Mouse (Mus musculus): ENCODE data around the gene Nsd2.
"Not testable (repeated sequence)": the region's sequence is repeated elsewhere in the genome, so short reads cannot be mapped to it uniquely, and the experiment has no call there.

Gene Nsd2

DNA sequence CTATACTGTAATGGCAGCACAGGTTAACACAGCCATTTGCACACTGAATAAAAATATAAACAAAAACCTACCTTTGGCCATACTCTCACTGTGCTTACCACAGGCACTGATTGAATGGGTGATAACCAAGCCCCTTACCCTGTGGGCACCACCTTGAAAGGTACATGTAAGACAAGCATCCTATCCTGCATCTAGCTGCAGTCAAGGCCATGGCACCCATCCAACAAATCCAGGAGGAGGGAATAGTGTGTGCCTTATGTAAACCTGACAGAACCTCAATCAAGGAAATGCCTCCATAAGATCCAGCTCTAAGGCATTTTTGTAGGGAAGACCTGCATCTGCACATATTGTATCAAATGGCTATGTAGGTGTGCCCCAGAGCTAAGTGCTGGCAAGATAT lies 105.6 kb downstream of the Nsd2 start:
- no peak for DNase-seq (ENCODE audit: low read depth, low spot score)

- DNase-seq (ENCODE audit: low read depth, low spot score): no peak
Observed at GRCm38 (mm10) chr5:33932413-33932812, 111.9 kb downstream of the Nsd2 start.

DNA sequence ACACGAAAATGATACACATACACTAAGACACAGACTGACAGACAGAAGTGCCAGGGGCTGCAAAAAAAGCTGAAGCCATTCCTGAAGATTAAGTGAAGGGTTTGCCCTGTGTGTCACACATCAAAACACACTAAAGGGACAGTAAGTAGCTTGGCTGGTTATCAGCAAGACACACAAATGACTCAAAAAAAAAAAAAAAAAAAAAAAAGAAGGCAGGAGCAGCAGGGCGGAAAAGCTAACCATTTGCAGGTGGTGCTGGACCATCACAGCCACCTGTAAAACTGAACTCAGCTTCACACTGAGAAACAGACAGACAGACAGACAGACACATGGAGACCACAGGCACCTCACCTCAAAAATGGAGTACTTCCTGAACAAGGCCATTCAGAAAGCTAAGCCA lies 113.6 kb downstream of the Nsd2 start:
- no peak for DNase-seq (ENCODE audit: low read depth, low spot score)

- no peak for DNase-seq (ENCODE audit: low read depth, low spot score)
Observed at GRCm38 (mm10) chr5:33934877-33935276, 114.4 kb downstream of the Nsd2 start.

- no peak for DNase-seq (ENCODE audit: low read depth, low spot score)
Observed at GRCm38 (mm10) chr5:33935700-33936111, 115.2 kb downstream of the Nsd2 start.

GRCm38 (mm10) chr5:33936120-33936707 lies 115.7 kb downstream of the Nsd2 start, which contains the start of gene Nelfa:
TSS of gene Nelfa (minus strand) at chr5:33936413.
- DNase-seq (ENCODE audit: low read depth, low spot score): peak; percentile 91

DNA sequence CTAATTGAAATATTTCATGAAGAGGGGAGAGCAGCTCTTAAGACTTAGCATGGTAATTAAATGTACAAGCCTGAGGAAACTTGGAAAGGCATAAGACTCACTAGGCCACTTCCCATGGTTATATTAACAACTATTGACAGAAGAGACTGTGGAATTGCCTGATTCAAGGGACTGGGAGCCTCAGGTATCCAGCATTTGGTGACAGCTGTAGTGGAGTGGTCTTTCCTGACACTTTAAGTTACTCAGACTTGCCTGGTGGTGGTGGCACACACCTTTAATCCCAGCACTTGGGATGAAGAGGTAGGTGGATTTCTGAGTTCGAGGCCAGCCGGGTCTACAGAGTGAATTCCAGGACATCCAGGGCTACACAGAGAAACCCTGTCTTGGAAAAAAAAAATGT lies 116.7 kb downstream of the Nsd2 start:
- no peak for DNase-seq (ENCODE audit: low read depth, low spot score)

- no peak for DNase-seq (ENCODE audit: low read depth, low spot score)
Observed at GRCm38 (mm10) chr5:33938448-33938847, 117.9 kb downstream of the Nsd2 start.

- not testable (repeated sequence) for DNase-seq (ENCODE audit: low read depth, low spot score)
Observed at GRCm38 (mm10) chr5:33947035-33947434, 126.5 kb downstream of the Nsd2 start.

Measured in WW6 (cell line).